Mouse (Mus musculus): ENCODE results near the gene Ada.
A peak's percentile ranks its signal among the peaks of the same experiment; 100 is the strongest.
"Not testable (repeated sequence)": the region's sequence is repeated elsewhere in the genome, so short reads cannot be mapped to it uniquely, and the experiment has no call there.

Gene Ada

GRCm38 (mm10) chr2:163693716-163694314 lies 56.2 kb downstream of the Ada start:
- no peak for DNase-seq

- DNase-seq: no peak
Observed at GRCm38 (mm10) chr2:163692873-163693612, 57.0 kb downstream of the Ada start.

- DNase-seq: no peak
Observed at GRCm38 (mm10) chr2:163691846-163692605, 58.0 kb downstream of the Ada start.

GRCm38 (mm10) chr2:163690409-163691304 lies 59.4 kb downstream of the Ada start:
- no peak for DNase-seq

- no peak for DNase-seq
Observed at GRCm38 (mm10) chr2:163689771-163690170, 60.3 kb downstream of the Ada start.

- not testable (repeated sequence) for DNase-seq
Observed at GRCm38 (mm10) chr2:163688377-163688776, 61.7 kb downstream of the Ada start.

GRCm38 (mm10) chr2:163686886-163687285 lies 63.2 kb downstream of the Ada start:
- no peak for DNase-seq

GRCm38 (mm10) chr2:163686233-163686632 lies 63.8 kb downstream of the Ada start:
- no peak for DNase-seq

- peak; percentile 87 for DNase-seq
Observed at GRCm38 (mm10) chr2:163685761-163686200, 64.3 kb downstream of the Ada start.

- DNase-seq: no peak
Observed at GRCm38 (mm10) chr2:163685287-163685686, 64.8 kb downstream of the Ada start.

- DNase-seq: no peak
Observed at GRCm38 (mm10) chr2:163682344-163682743, 67.7 kb downstream of the Ada start.

- no peak for DNase-seq
Observed at GRCm38 (mm10) chr2:163676745-163677144, 73.3 kb downstream of the Ada start.

All from layer of hippocampus, adult 9-11 months (tissue).